Mouse (Mus musculus): ENCODE measurements around the gene Poln.

- TF ChIP-seq CTCF (conservative IDR thresholded peaks at IDR 0.05; ENCODE audit: insufficient read depth, insufficient read length, low read depth, low read length) (no peak), POLR2A (IDR thresholded peaks at IDR 0.05; ENCODE audit: low read depth, low read length) (no peak)
Measured at GRCm38 (mm10) chr5:33976267-33976666, 193.0 kb downstream of the Poln start.
